Mouse (Mus musculus): ENCODE results near the gene H2-T22.
"Not testable (repeated sequence)": the region's sequence is repeated elsewhere in the genome, so short reads cannot be mapped to it uniquely, and the experiment has no call there.

GRCm38 (mm10) chr17:36081901-36082300, 39.4 kb upstream of the H2-T22 start:
- TF ChIP-seq CTCF (IDR thresholded peaks at IDR 0.05; ENCODE audit: control insufficient read depth, insufficient read depth, insufficient replicate concordance, low read depth, low read length); POLR2A (IDR thresholded peaks at IDR 0.05; ENCODE audit: control insufficient read depth, low read depth, low read length): not testable (repeated sequence)
